Mouse (Mus musculus) ES-E14 (cell line): ENCODE results near the gene Noxa1.

Experiments used
- CHD2 ChIP-seq: IDR thresholded peaks from 2 replicates; pipeline ENCODE4 v1.6.1; 2014; ENCODE audit warnings: mild to moderate bottlenecking, low read depth, low read length, inconsistent platforms
- HCFC1 ChIP-seq: IDR thresholded peaks from 2 replicates; pipeline ENCODE4 v1.6.1; 2012; ENCODE audit warnings: low read length, inconsistent platforms, borderline replicate concordance; ENCODE audit not compliant: insufficient read depth
- ZC3H11A ChIP-seq: IDR thresholded peaks from 2 replicates; pipeline ENCODE4 v1.6.1; 2012; ENCODE audit warnings: low read depth, mild to moderate bottlenecking, inconsistent platforms, low read length, borderline replicate concordance
- ZNF384 ChIP-seq: IDR thresholded peaks from 2 replicates; pipeline ENCODE4 v1.6.1; 2012; ENCODE audit warnings: low read depth, low read length, inconsistent platforms

DNA sequence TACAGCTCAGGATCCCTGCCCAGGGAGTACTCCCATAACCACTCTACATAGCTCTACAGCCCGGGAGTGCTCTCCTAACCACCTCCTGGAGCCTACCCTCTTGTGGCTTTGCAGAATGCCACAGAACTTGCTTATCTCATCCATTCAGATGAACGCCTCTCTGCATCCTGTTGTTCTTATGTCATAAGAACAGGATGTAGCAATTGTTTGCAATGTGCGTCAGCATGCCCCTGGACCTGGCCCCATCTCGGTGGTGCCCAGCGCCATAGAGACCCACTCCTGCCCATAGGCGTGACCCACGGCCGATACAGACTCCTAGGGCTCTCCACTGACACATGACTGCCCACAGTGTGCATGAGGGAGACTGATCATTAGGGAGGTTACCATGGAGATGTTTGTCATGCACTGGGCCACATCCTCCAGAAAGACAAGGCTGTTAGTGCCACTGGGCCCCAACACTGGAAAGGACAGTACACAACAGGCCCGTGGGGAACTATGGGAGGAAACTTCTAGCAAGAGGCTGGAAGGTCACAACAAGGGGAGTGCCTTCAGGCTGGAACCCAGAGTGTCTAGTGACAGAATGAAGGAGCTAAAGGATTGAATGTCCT lies 16.3 kb upstream of the Noxa1 start:
- TF ChIP-seq CHD2 = no peak
- TF ChIP-seq HCFC1 = no peak
- no peak for TF ChIP-seq ZNF384
- no peak for TF ChIP-seq ZC3H11A
